Mouse (Mus musculus) yolk sac, embryonic 10.5 days (tissue): ENCODE results near the gene Rassf8.

Experiments
- DNase-seq: peaks from one replicate; pipeline ENCODE4 v3.0.0-alpha.2; 2017; ENCODE audit warnings: low spot score

Rassf8 gene

DNA sequence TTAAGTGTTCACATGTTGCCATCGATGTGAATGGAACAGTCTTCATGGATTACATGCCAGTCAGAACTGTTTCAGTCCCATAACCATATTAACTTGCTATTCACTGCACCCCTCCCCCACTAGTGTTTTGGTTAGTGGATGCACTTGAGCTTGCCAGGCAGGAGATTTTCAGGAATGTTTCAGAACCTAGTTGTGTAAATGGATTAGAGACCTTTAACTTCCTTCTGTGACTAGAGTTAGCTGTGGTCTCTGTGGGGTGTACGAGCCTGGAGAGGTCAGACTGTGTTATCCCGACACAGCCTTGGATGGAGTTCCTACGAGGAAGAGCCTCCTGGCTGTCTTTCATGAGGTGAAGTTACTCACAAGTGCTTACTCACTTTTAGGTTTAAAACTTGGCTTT is 29.7 kb downstream of the Rassf8 start:
- DNase-seq: no peak

GRCm38 (mm10) chr6:145779383-145779782 is 32.8 kb downstream of the Rassf8 start:
- peak; percentile 78 for DNase-seq

- no peak for DNase-seq
Measured at GRCm38 (mm10) chr6:145780180-145780802, 33.7 kb downstream of the Rassf8 start.

GRCm38 (mm10) chr6:145781256-145781655 is 34.7 kb downstream of the Rassf8 start:
- no peak for DNase-seq

DNA sequence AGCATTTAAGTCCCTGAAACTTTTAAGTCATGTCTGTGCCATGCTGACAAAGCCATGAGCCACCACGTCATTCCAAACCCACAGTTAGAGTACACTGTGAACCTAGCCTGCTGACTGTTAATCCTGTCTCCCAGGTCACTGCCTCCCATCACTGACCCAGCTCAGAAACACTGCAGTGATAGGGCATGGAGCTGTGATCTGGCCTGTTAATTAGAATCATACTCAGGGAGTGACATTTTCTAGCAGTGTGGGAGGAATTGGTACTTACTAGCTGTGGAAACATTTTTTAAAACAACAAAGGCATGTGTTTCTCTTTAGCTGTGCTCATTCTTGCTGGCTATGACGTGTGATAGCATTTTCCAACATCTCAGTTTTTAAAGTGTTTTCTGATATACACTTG is 35.4 kb downstream of the Rassf8 start:
- no peak for DNase-seq

GRCm38 (mm10) chr6:145787311-145787710 is 40.8 kb downstream of the Rassf8 start:
- no peak for DNase-seq

- DNase-seq: no peak
Measured at GRCm38 (mm10) chr6:145789738-145790137, 43.2 kb downstream of the Rassf8 start.

DNA sequence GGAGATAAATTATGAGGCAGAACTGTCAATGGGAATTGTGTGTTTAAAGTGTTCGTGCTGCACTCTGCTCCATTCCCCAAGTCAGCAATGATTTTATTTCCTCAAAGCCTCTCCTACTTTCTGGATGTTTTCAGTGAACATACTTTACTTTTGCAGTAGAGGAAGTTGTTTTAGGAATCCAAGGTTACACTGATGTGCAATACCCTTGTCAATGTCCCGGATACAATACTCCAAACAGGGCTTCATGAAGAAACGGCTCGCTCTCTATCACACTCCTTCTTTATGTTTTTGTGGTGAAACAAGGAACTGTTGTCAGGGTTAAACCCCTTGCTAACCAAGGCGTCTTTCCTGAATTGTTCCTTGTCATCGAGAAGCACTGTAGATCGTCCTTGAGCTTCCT is 45.8 kb downstream of the Rassf8 start:
- no peak for DNase-seq

- DNase-seq: peak; percentile 69
Measured at GRCm38 (mm10) chr6:145793109-145793593, 46.6 kb downstream of the Rassf8 start.

DNA sequence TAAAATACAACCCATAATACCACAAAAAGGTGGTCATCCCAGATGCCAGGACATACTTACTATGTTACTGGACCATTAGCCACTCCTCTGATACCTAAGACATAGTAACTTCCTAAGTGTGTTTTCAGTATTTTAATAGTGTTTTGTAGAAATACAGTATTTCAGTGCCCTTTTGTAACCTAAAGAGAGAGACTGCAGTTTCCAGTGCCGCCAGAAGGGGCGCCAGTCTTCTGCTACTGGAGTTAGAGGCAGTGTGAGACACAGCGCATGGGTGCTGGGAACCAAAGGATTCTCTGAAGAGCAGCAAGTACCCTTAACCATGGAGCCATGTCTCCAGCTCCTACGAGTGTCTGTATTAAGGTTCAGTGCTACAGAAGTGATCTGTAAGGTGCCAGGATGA is 48.1 kb downstream of the Rassf8 start:
- no peak for DNase-seq

DNA sequence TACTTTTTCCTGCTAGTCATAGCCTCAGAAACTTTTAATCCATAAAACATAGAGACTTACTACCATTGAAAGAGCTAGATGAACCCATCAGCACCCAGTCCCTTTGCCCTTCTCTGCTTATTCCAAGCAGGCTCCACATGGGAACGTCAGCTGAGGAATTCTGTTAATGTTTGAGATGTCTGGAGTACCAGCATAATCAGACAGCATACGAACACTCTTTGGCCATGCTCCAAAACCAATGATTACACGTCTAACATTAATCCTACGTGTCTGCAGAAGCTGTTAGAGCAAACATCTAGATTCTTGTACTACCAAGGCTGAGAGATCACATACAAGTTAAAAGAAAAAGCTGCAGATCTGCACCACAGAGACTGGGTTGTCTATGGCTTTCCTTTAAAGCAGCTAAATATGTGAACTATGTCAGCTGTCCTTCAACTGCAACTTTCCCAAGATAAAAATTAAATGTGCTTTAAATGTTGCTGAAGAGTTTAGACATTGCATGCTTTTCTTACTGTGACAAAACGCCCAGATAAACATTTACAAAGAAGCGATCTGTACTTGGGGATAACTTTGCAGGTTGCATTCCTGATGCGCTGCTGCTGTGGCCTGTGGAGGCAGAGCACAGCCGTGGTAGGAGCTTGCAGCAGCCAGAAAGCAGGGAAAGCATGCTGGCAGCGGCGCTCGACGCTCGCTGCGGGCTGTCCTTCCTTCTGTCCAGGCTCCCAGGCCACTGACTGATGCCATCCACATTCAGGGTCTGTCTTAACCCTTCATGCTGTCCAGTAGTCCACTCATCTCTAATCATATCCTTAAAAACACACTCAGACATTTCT is 49.9 kb downstream of the Rassf8 start:
- DNase-seq: peak; percentile 61

GRCm38 (mm10) chr6:145797692-145798091 is 51.1 kb downstream of the Rassf8 start:
- no peak for DNase-seq

DNA sequence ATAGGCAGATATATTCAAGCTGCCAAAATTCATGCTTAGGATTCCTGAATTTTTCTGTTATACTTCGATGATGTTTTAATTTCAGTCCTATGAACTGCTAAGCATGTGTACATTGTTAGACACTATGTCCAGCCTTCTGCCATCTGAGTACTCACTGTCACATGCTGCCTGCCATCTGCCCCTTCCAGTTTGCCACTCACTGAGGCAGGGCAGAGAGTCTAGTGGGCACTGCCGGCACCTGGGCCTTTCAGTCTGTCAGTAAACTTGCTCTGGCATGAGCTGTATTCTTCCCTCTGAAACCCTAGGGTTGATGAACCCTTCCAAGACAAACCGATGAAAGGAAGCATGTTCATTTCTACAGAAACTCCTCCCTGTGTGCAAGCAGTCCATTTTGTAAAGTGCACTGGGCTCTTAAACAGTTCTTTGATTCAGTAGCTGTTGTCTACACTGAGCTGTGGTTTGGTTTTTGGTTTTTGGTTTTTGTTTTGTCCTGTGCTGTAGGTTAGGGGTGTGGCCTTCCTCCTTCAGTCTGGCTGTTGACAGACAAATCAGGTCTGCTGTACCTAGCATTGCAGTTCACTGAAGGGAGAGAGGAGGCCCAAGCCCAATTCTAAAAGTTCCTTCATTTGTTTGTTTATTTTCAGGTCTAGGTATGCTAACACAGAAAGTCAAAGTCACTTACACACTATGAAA is 55.4 kb downstream of the Rassf8 start:
- DNase-seq: no peak

GRCm38 (mm10) chr6:145802881-145803280 is 56.3 kb downstream of the Rassf8 start:
- no peak for DNase-seq

DNA sequence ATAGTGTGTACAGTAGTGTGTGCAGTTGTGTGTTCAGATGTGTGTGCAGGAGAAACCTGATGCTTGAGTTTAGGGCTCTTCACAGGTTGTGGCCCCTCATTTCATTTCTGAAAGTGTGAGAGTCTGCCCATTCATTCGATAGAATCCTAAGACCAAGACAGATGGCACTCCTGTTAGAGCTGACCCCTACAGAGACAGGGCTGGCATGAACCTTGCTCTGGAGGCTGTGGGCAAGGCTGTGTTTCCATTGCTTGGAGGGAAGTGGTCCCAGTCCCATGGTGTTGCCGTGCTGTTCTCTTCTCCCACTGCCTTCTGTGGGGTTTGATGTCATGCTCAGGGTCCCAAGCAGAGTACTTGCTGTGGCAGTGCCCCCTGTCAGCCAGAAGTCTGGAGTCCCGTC is 57.7 kb downstream of the Rassf8 start:
- no peak for DNase-seq

- DNase-seq: no peak
Measured at GRCm38 (mm10) chr6:145806784-145807183, 60.2 kb downstream of the Rassf8 start.

DNA sequence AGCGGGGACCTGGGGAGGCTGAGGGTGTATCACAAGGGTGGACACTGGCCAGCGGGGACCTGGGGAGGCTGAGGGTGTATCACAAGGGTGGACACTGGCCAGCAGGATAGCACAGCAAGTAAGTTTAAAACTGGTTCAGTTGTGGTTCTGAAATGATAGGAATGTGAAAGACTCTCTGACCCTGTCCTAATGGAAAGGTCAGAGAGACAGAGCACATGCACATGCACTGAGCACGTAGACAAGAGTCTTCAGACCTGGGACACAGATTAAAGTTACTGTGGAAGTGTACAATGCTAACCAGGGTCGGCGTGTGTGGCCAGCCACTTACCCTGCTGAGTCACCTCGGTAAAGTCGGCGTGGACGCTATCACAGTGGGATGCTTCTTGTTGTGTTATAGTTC is 61.4 kb downstream of the Rassf8 start:
- no peak for DNase-seq

- DNase-seq: peak; percentile 27
Measured at GRCm38 (mm10) chr6:145809566-145809965, 63.0 kb downstream of the Rassf8 start.

DNA sequence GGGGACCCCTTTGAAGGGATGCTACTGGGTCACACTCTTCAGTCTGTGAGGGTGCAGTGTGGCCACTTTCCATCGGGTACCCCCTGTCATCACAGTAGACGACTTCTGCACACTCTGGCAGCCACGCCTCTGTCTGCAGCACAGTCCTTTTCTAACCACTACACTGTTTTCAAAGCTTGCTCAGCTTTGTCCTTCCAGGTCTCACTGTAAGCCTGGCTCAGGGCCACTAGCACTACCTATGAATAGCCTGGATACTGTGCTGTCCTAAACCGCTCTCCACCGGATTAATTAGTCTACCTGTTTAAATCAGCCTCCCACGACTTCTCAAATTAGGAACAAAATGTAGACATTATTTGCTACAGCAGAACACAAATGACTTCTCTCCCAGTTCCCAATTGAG is 63.5 kb downstream of the Rassf8 start:
- DNase-seq: no peak

DNA sequence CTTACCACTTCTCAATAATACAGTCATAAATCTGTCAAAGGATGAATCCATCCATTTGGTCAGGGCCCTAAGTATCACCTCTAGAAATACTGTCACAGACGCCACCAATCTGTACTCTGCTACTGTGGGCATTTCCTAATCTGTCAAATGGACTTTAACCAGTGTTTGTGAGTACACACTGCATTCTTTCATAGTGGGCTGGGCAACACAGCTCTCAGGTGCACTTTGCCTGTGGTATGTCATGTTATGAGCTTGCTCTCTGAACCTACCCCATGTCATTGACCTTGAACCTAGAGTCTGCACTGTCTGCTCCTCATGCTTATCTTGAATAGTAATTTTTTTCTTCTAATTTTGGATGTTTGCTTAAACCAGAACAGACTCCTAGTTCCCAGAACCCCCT is 64.6 kb downstream of the Rassf8 start:
- DNase-seq: peak; percentile 46

DNA sequence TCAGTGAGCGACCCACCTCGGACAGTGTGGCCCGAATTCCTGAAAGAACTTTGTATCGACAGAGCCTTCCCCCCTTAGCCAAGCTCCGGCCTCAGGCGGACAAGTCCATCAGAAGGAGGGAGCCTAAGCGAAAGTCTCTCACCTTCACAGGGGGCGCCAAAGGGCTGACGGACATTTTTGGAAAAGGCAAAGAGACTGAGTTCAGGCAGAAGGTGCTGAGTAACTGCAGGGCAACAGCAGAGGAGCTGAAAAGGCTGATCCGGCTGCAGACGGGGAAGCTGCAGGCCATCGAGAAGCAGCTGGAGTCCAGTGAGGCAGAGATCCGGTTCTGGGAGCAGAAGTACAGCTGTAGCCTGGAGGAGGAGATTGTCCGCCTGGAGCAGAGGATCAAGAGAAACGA is 68.7 kb downstream of the Rassf8 start:
- DNase-seq: no peak

DNA sequence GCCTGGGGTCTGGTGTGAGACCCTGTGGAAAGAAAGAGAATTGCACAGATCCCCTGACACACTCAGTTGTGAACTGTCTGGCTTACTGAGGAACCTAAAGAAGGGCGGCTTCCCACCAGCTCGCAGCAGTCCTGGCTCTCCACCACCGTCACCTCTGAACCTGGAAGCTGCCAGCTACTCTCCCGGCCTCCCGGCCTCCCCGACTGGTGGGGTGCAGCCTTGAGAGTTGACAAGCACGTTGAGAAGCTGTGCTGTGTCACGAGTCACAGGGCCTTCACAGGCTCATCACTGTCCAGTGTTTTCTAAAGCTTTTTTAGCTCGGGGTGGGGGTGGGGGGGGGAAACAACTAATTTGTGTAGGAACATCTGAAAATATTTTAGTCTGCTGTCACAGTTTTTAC is 72.6 kb downstream of the Rassf8 start:
- DNase-seq: no peak

DNA sequence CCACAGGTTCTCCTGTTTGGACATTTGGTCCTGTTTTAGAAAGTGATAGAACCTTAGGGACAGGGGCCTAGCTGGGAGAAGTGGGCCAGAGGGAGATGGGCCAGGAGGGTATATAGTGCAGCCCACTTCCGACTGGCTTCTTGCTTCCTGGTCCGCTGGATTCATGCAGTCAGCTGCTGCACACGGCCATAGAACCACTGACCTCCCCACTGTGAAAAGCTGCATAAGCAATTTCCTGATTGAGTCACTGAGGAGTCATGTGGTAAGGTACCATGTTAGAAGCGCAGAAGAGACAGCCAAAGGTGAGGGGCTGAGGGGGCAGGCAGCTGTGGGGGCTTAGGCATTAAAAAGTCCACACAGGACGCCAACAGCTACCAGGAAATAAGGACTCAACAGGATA is 75.7 kb downstream of the Rassf8 start:
- no peak for DNase-seq
